Mouse (Mus musculus): ENCODE data around the gene Exosc7. TPM values are rescaled to one million over a fixed set of nuclear protein-coding genes. Genes with fewer than 3 reads are reported as not detected.

The Exosc7 gene
- total RNA-seq, 2 experiments from 2014 or later, result 40.7 to 44.3 TPM

- no peak for DNase-seq
These were observed 24.1 kb downstream of the Exosc7 start for GRCm38 (mm10) chr9:123136953-123137682.

DNA sequence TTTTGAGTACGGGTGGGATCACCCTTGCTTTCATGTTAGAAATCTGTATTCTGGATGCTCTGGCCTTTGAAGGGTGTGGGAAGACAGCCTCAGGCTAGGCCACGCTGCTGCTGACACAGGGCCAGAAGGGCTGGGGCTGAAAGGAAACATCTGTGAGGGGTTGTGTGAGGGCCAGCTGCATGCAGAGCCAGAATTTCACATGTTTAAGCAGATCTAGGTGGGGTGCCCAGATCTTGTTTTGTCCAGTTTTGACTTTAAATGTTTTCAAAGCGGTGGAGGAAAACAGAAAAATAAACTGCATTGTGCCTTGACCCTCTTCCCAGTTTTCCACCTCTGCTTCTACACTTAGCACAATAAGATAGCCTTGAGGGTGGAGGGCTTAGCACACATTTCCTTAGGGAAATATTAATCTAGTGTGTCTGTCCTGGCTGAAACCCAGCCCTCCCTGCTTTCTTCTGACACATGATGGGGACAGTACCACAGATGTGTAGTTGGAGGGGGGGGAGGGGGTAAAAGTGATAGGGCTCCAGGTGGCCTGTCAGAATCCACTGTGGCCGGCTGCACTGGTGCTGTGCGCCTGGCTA, 26.0 kb downstream of the Exosc7 start:
- peak; percentile 57 for DNase-seq

- DNase-seq, result no peak
These were observed 27.0 kb downstream of the Exosc7 start for GRCm38 (mm10) chr9:123139887-123140614.

DNA sequence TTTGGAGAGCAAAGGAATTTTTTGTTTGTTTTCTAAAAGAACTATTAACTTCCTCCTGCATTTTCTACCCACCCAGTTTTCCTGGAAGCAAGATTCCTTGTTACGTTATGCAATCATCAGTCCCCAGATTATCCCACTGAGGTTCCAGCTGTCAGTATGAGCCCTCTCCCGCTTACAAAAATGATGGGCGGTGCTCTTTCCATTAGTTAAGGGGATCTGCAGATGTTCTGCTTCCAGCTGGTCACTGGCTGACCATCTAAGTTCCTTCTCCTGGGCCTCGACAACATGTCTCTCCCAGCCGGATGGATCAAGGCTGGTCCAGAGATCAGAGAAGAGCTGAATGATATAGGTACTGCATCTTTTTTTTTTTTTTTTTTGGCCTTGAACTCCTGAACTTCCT, 35.4 kb downstream of the Exosc7 start:
- DNase-seq, result no peak

DNA sequence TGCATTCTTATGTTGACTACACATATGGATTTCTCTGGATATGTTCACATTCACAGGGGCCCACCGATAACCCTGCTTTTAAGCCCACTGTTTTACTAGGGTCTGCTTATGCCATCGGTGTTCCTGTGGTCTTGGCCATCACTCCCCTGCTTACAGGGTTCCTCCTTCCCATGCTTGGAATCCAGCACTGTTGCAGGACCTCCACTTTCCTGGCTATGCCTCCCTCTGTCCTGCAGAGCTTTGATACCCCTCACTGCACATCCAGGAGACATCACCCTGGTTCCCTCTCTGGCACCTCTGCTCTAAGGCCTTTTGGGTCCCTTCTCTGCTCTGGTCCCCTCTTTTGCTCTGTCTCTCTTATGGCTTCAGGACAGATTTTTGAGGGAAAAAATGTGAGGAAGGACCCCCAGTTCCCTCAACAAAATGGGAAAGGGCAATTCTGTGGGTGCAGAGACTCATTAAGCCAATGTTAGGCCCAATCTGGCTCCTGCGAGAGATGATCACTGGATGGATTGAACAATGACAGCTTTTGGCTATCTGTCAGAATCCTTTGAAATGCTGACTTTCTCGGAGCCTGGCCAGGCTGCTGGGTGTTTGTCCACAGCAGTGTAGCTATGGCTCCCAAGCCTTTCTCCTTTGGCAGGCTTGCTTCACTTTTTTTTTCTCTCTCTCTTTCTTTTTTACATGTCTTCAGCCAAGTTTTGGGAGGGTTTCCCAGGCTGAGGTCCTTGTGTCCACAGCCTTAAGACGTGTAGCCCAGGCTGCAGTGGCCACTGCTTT, 37.4 kb downstream of the Exosc7 start, which contains the start of gene Clec3b:
Gene Clec3b, plus strand, starts transcription at position 706 of the 780 bp plus-strand sequence.
- peak; percentile 64 for DNase-seq

GRCm38 (mm10) chr9:123151561-123151960, 38.5 kb downstream of the Exosc7 start:
- no peak for DNase-seq

DNA sequence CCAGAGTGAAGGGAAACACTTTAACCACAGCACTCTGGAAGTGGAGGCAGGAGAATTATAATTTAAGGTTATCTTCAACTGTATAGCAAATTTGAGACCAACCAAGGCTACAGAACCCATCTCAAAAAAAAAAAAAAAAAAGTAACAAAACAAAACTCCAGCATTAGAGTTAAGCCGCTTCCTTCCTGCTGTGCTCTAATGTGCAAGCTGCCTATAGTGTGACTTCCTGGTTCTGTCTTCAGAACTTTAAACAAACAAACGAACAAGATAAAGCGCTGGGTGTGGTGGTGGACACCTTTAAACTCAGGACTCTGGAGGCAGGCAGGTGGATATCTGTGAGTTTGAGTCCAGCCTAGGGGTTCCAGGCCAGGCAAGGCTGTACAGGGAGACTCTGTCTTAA, 39.0 kb downstream of the Exosc7 start:
- DNase-seq, result no peak

- DNase-seq, result no peak
These were observed 40.1 kb downstream of the Exosc7 start for GRCm38 (mm10) chr9:123153121-123153520.

DNA sequence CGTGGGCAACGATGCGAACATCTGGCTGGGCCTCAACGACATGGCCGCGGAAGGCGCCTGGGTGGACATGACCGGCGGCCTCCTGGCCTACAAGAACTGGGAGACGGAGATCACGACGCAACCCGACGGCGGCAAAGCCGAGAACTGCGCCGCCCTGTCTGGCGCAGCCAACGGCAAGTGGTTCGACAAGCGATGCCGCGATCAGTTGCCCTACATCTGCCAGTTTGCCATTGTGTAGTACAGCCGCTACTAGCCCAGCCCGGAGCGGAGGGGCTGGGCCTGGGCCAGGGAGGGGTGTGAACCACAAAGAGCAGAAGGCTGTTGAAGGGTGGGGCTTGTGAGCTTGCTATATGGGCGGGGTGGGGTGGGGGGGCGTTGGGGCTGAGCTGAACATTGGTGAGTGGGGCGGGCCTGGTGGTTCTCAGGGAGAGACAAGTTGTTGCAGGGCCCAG, 43.9 kb downstream of the Exosc7 start:
- DNase-seq, result peak; percentile 73

DNA sequence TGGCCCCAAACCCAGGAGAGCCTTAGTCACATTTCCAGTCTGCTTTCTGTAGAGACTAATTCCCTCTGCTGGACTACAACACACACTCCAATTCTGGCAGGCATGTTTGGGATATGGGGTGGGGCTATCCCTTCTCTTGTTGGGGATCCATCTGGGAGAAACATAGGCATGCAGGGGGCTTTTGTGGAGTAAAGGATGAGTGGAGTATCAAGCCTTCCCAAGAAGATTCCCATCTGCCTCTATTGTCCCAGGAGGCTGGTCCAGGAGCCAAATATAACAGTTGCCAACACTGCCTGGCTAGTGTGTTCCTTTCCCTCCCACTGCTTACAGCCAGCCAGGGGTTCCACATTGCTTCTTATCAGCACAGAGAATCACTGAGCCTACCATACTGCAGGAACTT, 44.7 kb downstream of the Exosc7 start:
- DNase-seq, result peak; percentile 51

GRCm38 (mm10) chr9:123158125-123158836, 45.3 kb downstream of the Exosc7 start:
- no peak for DNase-seq

DNA sequence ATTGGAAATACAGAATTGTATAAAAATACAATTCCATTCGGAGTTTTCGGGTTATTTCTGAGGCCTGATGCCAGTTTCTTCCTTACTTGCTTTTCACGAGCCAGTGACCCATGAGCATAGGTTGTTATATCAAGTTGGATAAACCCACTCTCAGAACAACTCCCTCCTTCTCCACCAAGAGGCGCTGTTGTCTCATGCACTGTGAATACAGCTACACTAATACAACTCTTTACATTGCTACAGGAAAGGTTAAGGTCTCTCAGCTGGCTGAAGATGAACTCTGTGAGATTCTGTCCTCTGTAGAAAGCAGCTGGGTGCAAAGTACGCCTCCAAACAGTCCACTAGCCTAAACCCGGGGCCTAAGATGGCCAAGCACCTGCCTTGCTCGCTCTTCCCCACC, 46.3 kb downstream of the Exosc7 start:
- DNase-seq, result peak; percentile 85

DNA sequence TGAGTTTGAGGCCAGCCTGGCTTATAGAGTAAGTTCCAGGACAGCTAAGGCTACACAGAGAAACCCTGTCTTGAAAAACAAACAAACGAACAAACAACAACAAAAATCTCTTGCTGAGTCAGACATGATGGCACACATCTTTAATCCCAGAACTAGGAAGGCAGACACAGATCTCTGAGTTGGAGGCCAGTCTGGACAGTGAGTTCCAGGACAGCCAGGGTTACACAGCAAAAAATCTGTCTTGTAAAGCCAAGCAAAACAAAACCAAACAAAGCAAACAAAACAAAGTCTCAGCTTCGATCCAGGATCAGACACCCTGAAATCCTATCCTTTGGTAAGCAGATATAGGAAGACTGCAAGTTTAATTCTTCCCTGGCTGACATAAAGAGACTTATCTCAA, 48.8 kb downstream of the Exosc7 start:
- no peak for DNase-seq

DNA sequence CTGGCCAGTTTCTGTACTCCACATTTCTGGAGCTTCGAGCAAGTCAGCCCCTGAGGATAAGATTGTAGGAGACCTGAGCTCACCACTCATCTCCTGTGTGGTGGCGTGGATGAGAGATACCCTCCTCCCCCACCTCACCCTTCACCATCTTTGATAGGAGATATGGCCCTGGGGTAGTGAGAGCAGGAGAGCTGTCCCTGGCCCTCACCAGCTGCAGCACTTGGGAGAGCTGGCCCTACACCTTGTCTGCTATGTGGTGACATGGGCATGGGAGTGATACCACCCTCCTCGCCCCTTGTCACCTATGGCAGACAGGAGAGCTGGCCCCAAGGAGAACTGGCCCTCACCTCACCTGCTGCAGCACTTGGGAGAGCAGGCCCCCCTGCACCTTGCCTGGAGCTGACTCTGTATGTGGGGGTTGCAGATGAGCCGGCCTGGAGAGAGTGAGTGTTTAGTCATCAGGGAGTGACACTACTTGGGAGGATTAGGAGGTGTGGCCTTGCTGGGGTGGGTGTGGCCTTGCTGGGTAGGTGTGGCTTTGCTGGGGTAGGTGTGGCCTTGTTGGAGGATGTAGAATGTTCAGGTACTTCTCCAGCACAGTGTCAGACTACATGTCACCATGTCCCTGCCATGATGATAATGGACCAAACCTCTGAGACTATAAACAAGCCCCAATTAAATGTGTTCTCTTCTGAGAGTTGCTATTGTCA, 50.1 kb downstream of the Exosc7 start:
- no peak for DNase-seq

- DNase-seq, result no peak
These were observed 52.9 kb downstream of the Exosc7 start for GRCm38 (mm10) chr9:123165781-123166443.

DNA sequence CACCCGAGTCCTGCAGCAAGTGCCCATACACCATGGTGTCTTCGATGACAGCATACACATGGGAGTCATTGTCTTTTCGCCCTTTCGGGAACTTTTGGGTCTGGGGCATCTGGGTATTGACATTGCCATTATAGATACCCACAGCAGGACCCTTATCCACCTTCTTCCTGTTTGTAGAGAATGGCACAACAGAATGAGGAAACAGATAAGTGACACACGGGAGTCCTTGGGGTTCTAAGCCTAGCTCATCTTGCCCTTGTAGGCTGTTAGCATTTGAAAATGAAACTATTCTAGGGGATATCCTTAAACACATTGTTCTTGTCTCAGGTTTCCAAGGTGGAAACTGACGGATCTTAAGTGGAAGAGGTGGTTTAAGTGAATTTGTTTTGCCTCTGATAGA, 60.7 kb downstream of the Exosc7 start:
- no peak for DNase-seq

GRCm38 (mm10) chr9:123174356-123174755, 61.3 kb downstream of the Exosc7 start:
- no peak for DNase-seq

GRCm38 (mm10) chr9:123177380-123178048, 64.5 kb downstream of the Exosc7 start:
- DNase-seq, result no peak

DNA sequence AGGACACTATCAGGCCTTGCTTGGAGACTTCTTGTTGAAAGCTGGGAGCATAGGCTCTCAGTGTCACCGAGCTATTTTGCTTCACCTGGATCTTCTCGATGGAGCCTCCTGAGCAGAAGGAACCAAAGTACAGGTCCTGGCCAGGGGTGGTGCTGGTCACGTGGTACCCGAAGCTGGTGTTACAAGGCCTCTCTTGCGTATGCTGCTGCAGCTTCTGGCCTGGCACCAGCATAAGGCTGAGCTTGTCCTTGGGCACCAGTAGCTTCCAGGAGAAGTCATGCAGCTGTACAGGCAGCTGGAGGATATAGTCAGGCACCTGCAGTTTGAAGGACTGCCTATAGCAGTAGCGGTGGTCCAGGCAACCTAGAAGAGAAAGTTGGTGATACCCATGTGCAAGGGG, 67.0 kb downstream of the Exosc7 start:
- DNase-seq, result no peak

DNA sequence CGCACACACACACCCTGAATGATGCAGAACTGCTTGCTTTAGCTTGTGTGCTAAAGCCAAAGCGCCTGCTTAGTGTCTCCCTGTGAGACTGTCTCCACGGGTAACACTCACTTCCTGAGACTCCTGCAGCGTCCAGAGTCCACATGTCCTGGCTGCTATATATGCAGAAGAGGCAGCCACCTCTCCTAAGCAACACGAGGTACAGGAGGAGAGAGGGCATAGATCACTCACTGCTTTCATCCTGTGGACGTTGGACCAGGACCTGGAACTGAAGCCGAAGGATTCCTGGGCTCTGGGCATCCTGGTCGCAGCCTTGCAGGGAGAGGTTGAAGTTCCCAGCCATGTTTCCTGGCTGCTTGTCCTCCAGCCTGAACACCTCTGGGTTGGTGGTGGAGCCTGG, 70.2 kb downstream of the Exosc7 start:
- DNase-seq, result no peak

Data from adrenal gland, postnatal 10 days (tissue).